Mouse (Mus musculus) midbrain, embryonic 11.5 days (tissue): ENCODE results near the gene Tmem129. TPM values are rescaled to one million over a fixed set of nuclear protein-coding genes. Genes with fewer than 3 reads are reported as not detected.

Experiments used
- ATAC-seq: fragments of 200-750 bp; cut with Nextera tagmentation; 2 replicates; pipeline ENCODE4 v1.8.0; 2017; ENCODE audit warnings: moderate TSS enrichment, moderate library complexity; ENCODE audit not compliant: low FRiP score
- DNase-seq: peaks from one replicate; pipeline ENCODE4 v3.0.0; 2015; ENCODE audit warnings: low spot score; ENCODE audit errors: missing footprints
- H3K27ac ChIP-seq: fragments of 300-500 bp; sonication (generic); 2 replicates; pipeline ENCODE4 v1.5.1; 2014; ENCODE audit warnings: low read depth, low read length
- H3K27me3 ChIP-seq: fragments of 300-500 bp; sonication (generic); 2 replicates; pipeline ENCODE4 v1.6.1; 2014; ENCODE audit warnings: mild to moderate bottlenecking, low read length, moderate library complexity, mixed read lengths; ENCODE audit not compliant: control insufficient read depth, insufficient read depth
- H3K36me3 ChIP-seq: fragments of 300-500 bp; sonication (generic); 2 replicates; pipeline ENCODE4 v1.6.1; 2014; ENCODE audit warnings: mild to moderate bottlenecking, low read length, moderate library complexity, mixed read lengths; ENCODE audit not compliant: control insufficient read depth, insufficient read depth
- H3K4me1 ChIP-seq: fragments of 300-500 bp; sonication (generic); 2 replicates; pipeline ENCODE4 v1.6.1; 2014; ENCODE audit warnings: low read length; ENCODE audit not compliant: control insufficient read depth, insufficient read depth
- H3K4me2 ChIP-seq: fragments of 300-500 bp; sonication (generic); 2 replicates; pipeline ENCODE4 v1.6.1; 2014; ENCODE audit warnings: mild to moderate bottlenecking, moderate library complexity
- H3K4me3 ChIP-seq: fragments of 300-500 bp; sonication (generic); 2 replicates; pipeline ENCODE4 v1.5.1; 2014; ENCODE audit warnings: low read depth, low read length
- H3K9ac ChIP-seq: fragments of 300-500 bp; sonication (generic); 2 replicates; pipeline ENCODE4 v1.6.1; 2014; ENCODE audit warnings: low read length
- H3K9me3 ChIP-seq: fragments of 300-500 bp; sonication (generic); 2 replicates; pipeline ENCODE4 v1.6.1; 2016; ENCODE audit warnings: low read length; ENCODE audit not compliant: control insufficient read depth
- WGBS: fragments of 180-500 bp; shearing (Covaris S2); extraction: QIAGEN DNeasy Blood & Tissue Kit; methylation state at CpG from one replicate; pipeline ENCODE4 v1.1.7; 2014; 5-methylcytosine and 5-hydroxymethylcytosine counted together
- polyA plus RNA-seq: library from polyadenylated mRNA; unstranded; fragments of >200 nt; fragmentation: Nextera tagmentation; extraction: Ambion mirVana; gene quantifications from 2 replicates; pipeline ENCODE4 v1.2.1, GENCODE M21; 2014

The Tmem129 gene
- polyA plus RNA-seq, 1 experiment from 2014 or later = 36.0 TPM

GRCm38 (mm10) chr5:33681611-33682388 lies 23.6 kb upstream of the Tmem129 start:
- 0 out of 2 replicates have a peak, but pooled peaks cover 2% of the 10 kb centered on the region for H3K4me1 ChIP-seq
- H3K27ac ChIP-seq = no peak overlapping the region
- H3K9ac ChIP-seq = no peak overlapping the region
- H3K4me3 ChIP-seq = no peak overlapping the region
- peaks cover 9% of the 10 kb centered on the region for H3K27me3 ChIP-seq
- no peak for DNase-seq
- no peak for ATAC-seq
- no peaks in the 10 kb centered on the region for H3K9me3 ChIP-seq
- H3K36me3 ChIP-seq = no peaks in the 10 kb centered on the region
- no peak overlapping the region for H3K4me2 ChIP-seq
- 86% methylated on average over 15 of the region's 15 CpGs for WGBS

- ATAC-seq (no peak), DNase-seq (no peak)
- no peak overlapping the region for H3K4me3 ChIP-seq
- no peak overlapping the region for H3K27ac ChIP-seq
- H3K4me2 ChIP-seq = no peak overlapping the region
- H3K36me3 ChIP-seq = no peaks in the 10 kb centered on the region
- 0 out of 2 replicates have a peak, but pooled peaks cover 2% of the 10 kb centered on the region for H3K4me1 ChIP-seq
- WGBS = 74% methylated on average over 3 of the region's 3 CpGs
- H3K9ac ChIP-seq = no peak overlapping the region
- H3K9me3 ChIP-seq = no peaks in the 10 kb centered on the region
- H3K27me3 ChIP-seq = peaks cover 7% of the 10 kb centered on the region
Observed at GRCm38 (mm10) chr5:33681044-33681443, 22.8 kb upstream of the Tmem129 start.

- ATAC-seq (no peak), DNase-seq (no peak)
- H3K9ac ChIP-seq = no peak overlapping the region
- no peak overlapping the region for H3K27ac ChIP-seq
- H3K36me3 ChIP-seq = no peaks in the 10 kb centered on the region
- H3K4me2 ChIP-seq = no peak overlapping the region
- no peaks in the 10 kb centered on the region for H3K9me3 ChIP-seq
- H3K27me3 ChIP-seq = no peaks in the 10 kb centered on the region
- 90% methylated on average over 5 of the region's 5 CpGs for WGBS
- H3K4me1 ChIP-seq = no peaks in the 10 kb centered on the region
- H3K4me3 ChIP-seq = no peak overlapping the region
Observed at GRCm38 (mm10) chr5:33678244-33678643, 20.0 kb upstream of the Tmem129 start.

GRCm38 (mm10) chr5:33675964-33676363 lies 17.7 kb upstream of the Tmem129 start:
- DNase-seq = peak; percentile 94
- no peak overlapping the region for H3K9ac ChIP-seq
- no peak overlapping the region for H3K27ac ChIP-seq
- ATAC-seq = peak; percentile 55; the same call in 1 of the 2 replicates
- H3K4me1 ChIP-seq = no peaks in the 10 kb centered on the region
- H3K4me3 ChIP-seq = no peak overlapping the region
- no peak overlapping the region for H3K4me2 ChIP-seq
- peaks cover 11% of the 10 kb centered on the region for H3K36me3 ChIP-seq
- no peaks in the 10 kb centered on the region for H3K27me3 ChIP-seq
- no peaks in the 10 kb centered on the region for H3K9me3 ChIP-seq
- WGBS = 0% methylated on average over 1 of the region's 1 CpGs

GRCm38 (mm10) chr5:33674439-33674838 lies 16.2 kb upstream of the Tmem129 start:
- no peaks in the 10 kb centered on the region for H3K27me3 ChIP-seq
- no peak for ATAC-seq
- WGBS = 88% methylated on average over 3 of the region's 3 CpGs
- H3K27ac ChIP-seq = peak overlapping the region; percentile 12; the same call in 1 of the 2 replicates
- no peaks in the 10 kb centered on the region for H3K9me3 ChIP-seq
- no peak overlapping the region for H3K9ac ChIP-seq
- DNase-seq = no peak
- no peak overlapping the region for H3K4me2 ChIP-seq
- H3K36me3 ChIP-seq = peaks cover 16% of the 10 kb centered on the region
- H3K4me1 ChIP-seq = no peaks in the 10 kb centered on the region
- H3K4me3 ChIP-seq = no peak overlapping the region

GRCm38 (mm10) chr5:33671659-33672058 lies 13.4 kb upstream of the Tmem129 start:
- Histone ChIP-seq H3K9ac (no peak overlapping the region), H3K4me3 (no peak overlapping the region), H3K4me1 (no peaks in the 10 kb centered on the region), H3K4me2 (no peak overlapping the region), H3K27me3 (no peaks in the 10 kb centered on the region), H3K27ac (no peak overlapping the region), H3K9me3 (no peaks in the 10 kb centered on the region), H3K36me3 (peaks cover 29% of the 10 kb centered on the region)
- DNase-seq (no peak), ATAC-seq (no peak)
- 84% methylated on average over 5 of the region's 5 CpGs for WGBS

GRCm38 (mm10) chr5:33668223-33668622 lies 10.0 kb upstream of the Tmem129 start:
- Histone ChIP-seq H3K27me3 (no peaks in the 10 kb centered on the region), H3K27ac (no peak overlapping the region), H3K9ac (no peak overlapping the region), H3K9me3 (no peaks in the 10 kb centered on the region), H3K4me1 (no peaks in the 10 kb centered on the region), H3K4me3 (no peak overlapping the region), H3K36me3 (peaks cover 37% of the 10 kb centered on the region), H3K4me2 (no peak overlapping the region)
- no peak for ATAC-seq
- no peak for DNase-seq

GRCm38 (mm10) chr5:33658664-33659050 lies 441 bp upstream of the Tmem129 start:
- no peak; the same call in 1 of the 2 replicates for ATAC-seq
- Histone ChIP-seq H3K27ac (peak overlapping the region; percentile 20; the same call in 1 of the 2 replicates), H3K4me2 (peak overlapping the region; percentile 83), H3K9me3 (no peaks in the 10 kb centered on the region), H3K36me3 (peaks cover 2% of the 10 kb centered on the region), H3K27me3 (no peaks in the 10 kb centered on the region), H3K4me3 (peak overlapping the region; percentile 79), H3K9ac (peak overlapping the region; percentile 78), H3K4me1 (peaks cover 24% of the 10 kb centered on the region)
- DNase-seq = no peak
- WGBS = under 1% methylated on average over 26 of the region's 26 CpGs

- H3K4me2 ChIP-seq = peak overlapping the region; percentile 83
- H3K27me3 ChIP-seq = no peaks in the 10 kb centered on the region
- no peaks in the 10 kb centered on the region; the same call in 1 of the 2 replicates for H3K36me3 ChIP-seq
- ATAC-seq (peak; percentile 40; the same call in 1 of the 2 replicates), DNase-seq (no peak)
- H3K27ac ChIP-seq = peak overlapping the region; percentile 5; the same call in 1 of the 2 replicates
- no peaks in the 10 kb centered on the region for H3K9me3 ChIP-seq
- under 1% methylated on average over 32 of the region's 32 CpGs for WGBS
- H3K4me1 ChIP-seq = peaks cover 28% of the 10 kb centered on the region
- H3K4me3 ChIP-seq = peak overlapping the region; percentile 79
- peak overlapping the region; percentile 69 for H3K9ac ChIP-seq
Observed at GRCm38 (mm10) chr5:33657251-33657786, 897 bp downstream of the Tmem129 start.
